Mouse (Mus musculus) kidney, embryonic 14.5 days (tissue): Measurements from ENCODE around the gene Dhx30. TPM values are rescaled to one million over a fixed set of nuclear protein-coding genes. Genes with fewer than 3 reads are reported as not detected.

Source experiments
- ATAC-seq: fragments of 200-750 bp; cut with Nextera tagmentation; 2 replicates; pipeline ENCODE4 v1.8.0; 2017; ENCODE audit warnings: moderate number of reproducible peaks, mild to moderate bottlenecking, moderate TSS enrichment, moderate library complexity; ENCODE audit not compliant: low FRiP score, low TSS enrichment
- H3K27ac ChIP-seq: fragments of 300-500 bp; sonication (generic); 2 replicates; pipeline ENCODE4 v1.5.1; 2014; ENCODE audit warnings: low read depth, mild to moderate bottlenecking, low read length, moderate library complexity, mixed read lengths
- H3K27me3 ChIP-seq: fragments of 300-500 bp; sonication (generic); 2 replicates; pipeline ENCODE4 v1.6.1; 2014; ENCODE audit warnings: mild to moderate bottlenecking, low read length; ENCODE audit not compliant: control insufficient read depth, insufficient read depth
- H3K36me3 ChIP-seq: fragments of 300-500 bp; sonication (generic); 2 replicates; pipeline ENCODE4 v1.6.1; 2014; ENCODE audit warnings: low read length, mixed read lengths; ENCODE audit not compliant: control insufficient read depth, insufficient read depth
- H3K4me1 ChIP-seq: fragments of 300-500 bp; sonication (generic); 2 replicates; pipeline ENCODE4 v1.6.1; 2014; ENCODE audit warnings: low read length, mixed read lengths; ENCODE audit not compliant: control insufficient read depth, insufficient read depth
- H3K4me2 ChIP-seq: fragments of 300-500 bp; sonication (generic); replicated peaks from 2 replicates; pipeline ENCODE4 v1.6.1; 2014; ENCODE audit warnings: low read depth, mild to moderate bottlenecking, low read length
- H3K4me3 ChIP-seq: fragments of 300-500 bp; sonication (generic); 2 replicates; pipeline ENCODE4 v1.5.1; 2014; ENCODE audit warnings: mild to moderate bottlenecking, low read length
- H3K9ac ChIP-seq: fragments of 300-500 bp; sonication (generic); 2 replicates; pipeline ENCODE4 v1.6.1; 2014; ENCODE audit warnings: low read depth, mild to moderate bottlenecking, low read length, moderate library complexity
- H3K9me3 ChIP-seq: fragments of 300-500 bp; sonication (generic); 2 replicates; pipeline ENCODE4 v1.6.1; 2016; ENCODE audit warnings: low read length; ENCODE audit not compliant: control insufficient read depth
- WGBS: fragments of 180-500 bp; shearing (Covaris S2); extraction: QIAGEN DNeasy Blood & Tissue Kit; methylation state at CpG from one replicate; pipeline ENCODE4 v1.1.7; 2014; 5-methylcytosine and 5-hydroxymethylcytosine counted together
- polyA plus RNA-seq: library from polyadenylated mRNA; unstranded; fragments of >200 nt; fragmentation: Nextera tagmentation; extraction: Ambion mirVana; gene quantifications from 2 replicates; pipeline ENCODE4 v1.2.1, GENCODE M21; 2014

The Dhx30 gene
- polyA plus RNA-seq, 1 experiment from 2014 or later: 142 TPM

DNA sequence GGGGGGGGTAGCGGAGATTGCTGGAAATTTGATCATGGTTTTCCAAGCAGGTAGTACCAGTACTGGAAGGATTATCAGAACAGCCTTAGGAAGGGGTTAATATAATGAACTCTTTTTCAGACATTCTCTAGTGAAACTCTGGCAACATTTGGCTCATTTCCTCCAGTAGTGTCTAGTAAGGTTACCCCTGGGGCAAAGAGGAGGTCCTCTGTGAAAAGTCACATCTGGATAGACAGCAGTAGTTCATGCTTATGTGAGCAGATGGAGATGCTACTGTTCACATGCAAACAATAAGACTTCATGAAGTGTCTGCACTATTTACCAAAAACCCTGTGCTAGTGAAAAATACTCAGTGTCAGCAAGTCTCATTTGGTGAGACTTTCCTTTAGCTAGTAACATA is 60.4 kb downstream of the Dhx30 start:
- 85% methylated on average over 1 of the region's 1 CpGs for WGBS
- Histone ChIP-seq H3K4me2 (no peak overlapping the region), H3K4me1 (peaks cover 13% of the 10 kb centered on the region), H3K9me3 (no peaks in the 10 kb centered on the region), H3K9ac (no peak overlapping the region), H3K27ac (no peak overlapping the region), H3K36me3 (no peaks in the 10 kb centered on the region), H3K4me3 (no peak overlapping the region), H3K27me3 (no peaks in the 10 kb centered on the region)
- no peak; the same call in 1 of the 2 replicates for ATAC-seq

GRCm38 (mm10) chr9:110054781-110055180 is 62.8 kb downstream of the Dhx30 start:
- H3K9me3 ChIP-seq: no peaks in the 10 kb centered on the region
- no peak overlapping the region for H3K9ac ChIP-seq
- peaks cover 13% of the 10 kb centered on the region for H3K4me1 ChIP-seq
- no peak overlapping the region for H3K4me2 ChIP-seq
- ATAC-seq: no peak
- WGBS: 89% methylated on average over 3 of the region's 3 CpGs
- no peak overlapping the region for H3K27ac ChIP-seq
- no peak overlapping the region for H3K4me3 ChIP-seq
- no peaks in the 10 kb centered on the region for H3K36me3 ChIP-seq
- H3K27me3 ChIP-seq: no peaks in the 10 kb centered on the region

- H3K9me3 ChIP-seq: no peaks in the 10 kb centered on the region
- 76% methylated on average over 2 of the region's 2 CpGs for WGBS
- H3K4me2 ChIP-seq: no peak overlapping the region
- H3K27ac ChIP-seq: no peak overlapping the region
- no peak for ATAC-seq
- H3K27me3 ChIP-seq: no peaks in the 10 kb centered on the region
- peaks cover 13% of the 10 kb centered on the region for H3K4me1 ChIP-seq
- no peak overlapping the region for H3K4me3 ChIP-seq
- H3K36me3 ChIP-seq: no peaks in the 10 kb centered on the region
- no peak overlapping the region for H3K9ac ChIP-seq
Measured at GRCm38 (mm10) chr9:110054080-110054421, 63.6 kb downstream of the Dhx30 start.

GRCm38 (mm10) chr9:110053305-110054079 is 64.1 kb downstream of the Dhx30 start:
- H3K36me3 ChIP-seq: no peaks in the 10 kb centered on the region
- H3K27ac ChIP-seq: no peak overlapping the region
- no peak overlapping the region for H3K4me2 ChIP-seq
- 46% methylated on average over 8 of the region's 8 CpGs for WGBS
- no peaks in the 10 kb centered on the region for H3K9me3 ChIP-seq
- no peak for ATAC-seq
- no peak overlapping the region for H3K4me3 ChIP-seq
- H3K9ac ChIP-seq: no peak overlapping the region
- peaks cover 13% of the 10 kb centered on the region for H3K4me1 ChIP-seq
- no peaks in the 10 kb centered on the region for H3K27me3 ChIP-seq

GRCm38 (mm10) chr9:110052951-110053304 is 64.7 kb downstream of the Dhx30 start:
- 80% methylated on average over 4 of the region's 4 CpGs for WGBS
- no peak overlapping the region for H3K27ac ChIP-seq
- H3K9ac ChIP-seq: no peak overlapping the region

GRCm38 (mm10) chr9:110051869-110052661 is 65.6 kb downstream of the Dhx30 start:
- H3K36me3 ChIP-seq: no peaks in the 10 kb centered on the region
- ATAC-seq: no peak
- H3K4me2 ChIP-seq: no peak overlapping the region
- WGBS: 59% methylated on average over 23 of the region's 23 CpGs
- no peak overlapping the region for H3K27ac ChIP-seq
- H3K27me3 ChIP-seq: no peaks in the 10 kb centered on the region
- no peaks in the 10 kb centered on the region for H3K9me3 ChIP-seq
- H3K4me1 ChIP-seq: peaks cover 12% of the 10 kb centered on the region
- H3K4me3 ChIP-seq: no peak overlapping the region
- H3K9ac ChIP-seq: no peak overlapping the region

More at GRCm38 (mm10) chr9:110052951-110053304, 64.7 kb downstream of the Dhx30 start:
- Histone ChIP-seq H3K4me3 (no peak overlapping the region), H3K4me1 (peaks cover 13% of the 10 kb centered on the region), H3K36me3 (no peaks in the 10 kb centered on the region), H3K4me2 (no peak overlapping the region), H3K9me3 (no peaks in the 10 kb centered on the region), H3K27me3 (no peaks in the 10 kb centered on the region)
- no peak; the same call in 1 of the 2 replicates for ATAC-seq

DNA sequence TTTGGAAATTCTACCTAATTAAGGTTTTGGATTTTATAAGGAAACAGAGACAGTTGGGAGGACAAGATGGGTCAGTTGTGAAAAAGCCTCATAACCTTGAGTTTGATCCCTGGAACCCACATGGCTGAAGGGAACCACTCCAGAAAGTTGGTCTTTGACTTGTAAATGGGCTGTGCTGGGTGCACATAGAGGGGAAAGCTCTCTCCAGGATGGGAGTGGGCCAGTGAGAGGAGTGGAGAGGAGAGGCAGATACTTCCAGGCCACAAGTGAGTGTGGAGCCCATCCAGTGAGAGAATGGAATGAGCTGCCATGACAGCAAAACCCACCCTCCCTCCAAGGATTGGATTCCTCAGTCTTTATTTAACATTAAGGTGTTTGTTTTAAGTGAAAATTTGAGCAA is 66.4 kb downstream of the Dhx30 start:
- H3K4me1 ChIP-seq: peaks cover 8% of the 10 kb centered on the region
- no peak overlapping the region for H3K4me3 ChIP-seq
- no peaks in the 10 kb centered on the region for H3K9me3 ChIP-seq
- no peak for ATAC-seq
- no peaks in the 10 kb centered on the region for H3K36me3 ChIP-seq
- no peaks in the 10 kb centered on the region for H3K27me3 ChIP-seq
- no peak overlapping the region for H3K9ac ChIP-seq
- no peak overlapping the region for H3K27ac ChIP-seq
- H3K4me2 ChIP-seq: no peak overlapping the region

- H3K4me3 ChIP-seq: no peak overlapping the region
- H3K36me3 ChIP-seq: no peaks in the 10 kb centered on the region
- no peak overlapping the region for H3K27ac ChIP-seq
- H3K9ac ChIP-seq: no peak overlapping the region
- H3K4me2 ChIP-seq: no peak overlapping the region
- H3K27me3 ChIP-seq: no peaks in the 10 kb centered on the region
- ATAC-seq: no peak
- peaks cover 4% of the 10 kb centered on the region for H3K4me1 ChIP-seq
- 37% methylated on average over 3 of the region's 3 CpGs for WGBS
- H3K9me3 ChIP-seq: no peaks in the 10 kb centered on the region
Measured at GRCm38 (mm10) chr9:110047857-110048256, 69.8 kb downstream of the Dhx30 start.

DNA sequence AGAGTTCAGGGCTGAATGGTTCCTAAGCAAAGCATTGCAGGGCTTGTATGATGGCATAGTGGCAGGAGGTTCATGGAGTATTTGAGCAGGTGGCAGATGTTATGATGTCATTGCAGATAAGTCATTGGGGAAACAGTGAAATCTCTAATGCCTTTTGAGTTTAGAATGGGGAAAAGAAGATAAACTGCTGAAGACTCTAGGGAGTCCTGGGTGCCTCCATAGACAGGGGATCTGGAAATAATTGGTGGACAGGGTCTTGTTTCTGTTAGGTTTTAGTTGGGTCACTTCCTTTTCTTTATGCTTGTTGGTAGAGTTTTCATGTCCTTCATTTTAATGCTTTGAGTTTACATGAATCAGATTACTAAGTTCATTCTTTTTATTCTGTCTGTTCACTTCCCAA is 70.4 kb downstream of the Dhx30 start:
- Histone ChIP-seq H3K27ac (no peak overlapping the region), H3K4me1 (no peaks in the 10 kb centered on the region), H3K9ac (no peak overlapping the region), H3K4me3 (no peak overlapping the region), H3K36me3 (no peaks in the 10 kb centered on the region), H3K4me2 (no peak overlapping the region), H3K9me3 (no peaks in the 10 kb centered on the region), H3K27me3 (no peaks in the 10 kb centered on the region)
- no peak for ATAC-seq
